ENCODE assay signal across 7 mouse cellular contexts in the genomic region with DNA sequence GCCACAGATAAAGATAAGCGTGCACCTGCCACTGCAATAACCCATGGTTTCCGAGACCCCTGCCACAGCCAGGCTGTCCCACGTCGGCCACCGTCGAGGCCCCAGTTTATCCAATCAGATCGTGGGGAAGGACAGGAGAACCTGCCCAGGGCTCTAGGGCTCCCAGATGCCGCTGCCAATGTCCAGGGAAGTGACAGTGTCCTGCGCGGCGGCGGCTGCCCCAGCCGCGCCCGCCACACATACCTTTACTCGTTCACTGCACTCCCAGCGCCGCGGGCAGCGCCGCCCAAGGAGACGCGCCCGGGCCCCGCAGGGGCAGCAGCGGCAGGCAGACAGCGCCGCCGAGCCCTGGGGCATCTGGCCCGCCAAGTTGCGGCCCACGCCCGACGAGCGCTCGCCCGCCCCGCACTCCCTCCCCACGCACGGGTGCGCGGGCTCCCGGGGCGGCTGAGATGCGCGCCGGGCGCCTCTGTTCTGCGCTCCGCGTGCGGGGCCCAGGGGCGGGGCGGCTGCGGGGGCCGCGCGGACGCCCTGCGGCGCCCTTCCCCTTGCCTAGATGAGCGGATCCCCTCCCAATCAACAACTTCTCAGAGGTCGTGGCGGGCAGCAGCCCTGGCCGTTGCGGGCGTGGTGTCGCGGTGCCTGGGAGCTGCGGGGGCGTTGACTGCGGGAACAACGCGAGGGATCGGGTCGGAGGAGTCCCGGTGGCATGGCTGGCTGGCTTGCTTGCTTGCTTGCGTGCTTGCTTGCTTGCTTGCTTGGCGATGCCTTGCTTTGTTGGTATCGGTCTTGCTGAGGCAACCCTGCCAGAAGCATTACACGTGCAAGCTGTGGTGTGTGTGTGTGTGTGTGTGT. TPM values are rescaled to one million over a fixed set of nuclear protein-coding genes. Genes with fewer than 3 reads are reported as not detected.
A peak's percentile ranks its signal among the peaks of the same experiment; 100 is the strongest.
DNase-seq lines count a peak whose midpoint lies in the region; ATAC-seq lines count a peak whose summit lies in the region.

A gene (minus strand): TSS at position 811 of the 855 bp plus-strand sequence.

- H3K4me1 ChIP-seq in brown adipose tissue, adult 24 weeks (ENCODE audit: control insufficient read depth, insufficient read depth, insufficient read length, low read length), result no peaks in the 10 kb centered on the region
- peaks cover 6% of the 10 kb centered on the region for H3K4me1 ChIP-seq in embryonic facial prominence, embryonic 10.5 days
- no peaks in the 10 kb centered on the region for H3K4me1 ChIP-seq in kidney, embryonic 14.5 days (ENCODE audit: control insufficient read depth, insufficient read depth, low read length)
- H3K4me1 ChIP-seq in limb, embryonic 11.5 days (ENCODE audit: control insufficient read depth, insufficient read depth, low read length), result no peaks in the 10 kb centered on the region
- 0 out of 2 replicates have a peak, but pooled peaks cover 10% of the 10 kb centered on the region for H3K4me1 ChIP-seq in neural tube, embryonic 13.5 days (replicated peaks)

- no peaks in the 10 kb centered on the region for H3K9me3 ChIP-seq in embryonic facial prominence, embryonic 10.5 days
- no peaks in the 10 kb centered on the region for H3K9me3 ChIP-seq in kidney, embryonic 14.5 days (ENCODE audit: control insufficient read depth, low read length)
- no peaks in the 10 kb centered on the region for H3K9me3 ChIP-seq in limb, embryonic 11.5 days (ENCODE audit: control insufficient read depth, low read length)
- no peaks in the 10 kb centered on the region for H3K9me3 ChIP-seq in neural tube, embryonic 13.5 days

- under 1% methylated on average over 81 of the region's 81 CpGs for WGBS in embryonic facial prominence, embryonic 10.5 days
- WGBS in kidney, embryonic 14.5 days, result 0% methylated on average over 45 of the region's 81 CpGs
- under 1% methylated on average over 69 of the region's 81 CpGs for WGBS in limb, embryonic 11.5 days
- under 1% methylated on average over 81 of the region's 81 CpGs for WGBS in neural tube, embryonic 13.5 days

- H3K36me3 ChIP-seq in embryonic facial prominence, embryonic 10.5 days (replicated peaks), result no peaks in the 10 kb centered on the region
- H3K36me3 ChIP-seq in kidney, embryonic 14.5 days (ENCODE audit: control insufficient read depth, insufficient read depth, low read length), result no peaks in the 10 kb centered on the region
- no peaks in the 10 kb centered on the region for H3K36me3 ChIP-seq in limb, embryonic 11.5 days (ENCODE audit: control insufficient read depth, insufficient read depth, low read length)
- no peaks in the 10 kb centered on the region for H3K36me3 ChIP-seq in neural tube, embryonic 13.5 days

- H3K9ac ChIP-seq in kidney, embryonic 14.5 days (ENCODE audit: low read depth, low read length), result peak within 1 kb of the TSS; percentile 69
- H3K9ac ChIP-seq in limb, embryonic 11.5 days (ENCODE audit: low read length), result peak within 1 kb of the TSS; percentile 67
- H3K9ac ChIP-seq in neural tube, embryonic 13.5 days, result peak within 1 kb of the TSS; percentile 95

- peak within 1 kb of the TSS; percentile 49 for H3K4me3 ChIP-seq in brown adipose tissue, adult 24 weeks (ENCODE audit: insufficient read depth, low read depth, low read length)
- H3K4me3 ChIP-seq in embryonic facial prominence, embryonic 10.5 days, result peak within 1 kb of the TSS; percentile 82
- peak within 1 kb of the TSS; percentile 71 for H3K4me3 ChIP-seq in kidney, embryonic 14.5 days (ENCODE audit: low read length)
- H3K4me3 ChIP-seq in limb, embryonic 11.5 days (ENCODE audit: low read depth, low read length), result peak within 1 kb of the TSS; percentile 65
- peak within 1 kb of the TSS; percentile 86 for H3K4me3 ChIP-seq in neural tube, embryonic 13.5 days

- H3K27me3 ChIP-seq in embryonic facial prominence, embryonic 10.5 days (replicated peaks; ENCODE audit: low read depth, poor library complexity, severe bottlenecking), result peaks cover 23% of the 10 kb centered on the region
- peaks cover 3% of the 10 kb centered on the region; the same call in 1 of the 2 replicates for H3K27me3 ChIP-seq in kidney, embryonic 14.5 days (ENCODE audit: control insufficient read depth, insufficient read depth, low read length)
- peaks cover 10% of the 10 kb centered on the region for H3K27me3 ChIP-seq in limb, embryonic 11.5 days (ENCODE audit: control insufficient read depth, insufficient read depth, low read length)
- no peaks in the 10 kb centered on the region for H3K27me3 ChIP-seq in neural tube, embryonic 13.5 days

- DNase-seq in embryonic facial prominence, embryonic 10.5 days (ENCODE audit: low spot score), result peak; percentile 84
- peak; percentile 7 to 33 for DNase-seq in heart, adult 18-20 months
- peak; percentile 74 for DNase-seq in limb, embryonic 11.5 days (ENCODE audit: low spot score)
- peak; percentile 13 for DNase-seq in urinary bladder, postnatal 25 days (ENCODE audit: low spot score)

- H3K4me2 ChIP-seq in kidney, embryonic 14.5 days (replicated peaks; ENCODE audit: low read depth, low read length), result peak within 1 kb of the TSS; percentile 96
- peak within 1 kb of the TSS; percentile 94 for H3K4me2 ChIP-seq in limb, embryonic 11.5 days (ENCODE audit: low read depth, severe bottlenecking)
- peak within 1 kb of the TSS; percentile 80 for H3K4me2 ChIP-seq in neural tube, embryonic 13.5 days

- H3K27ac ChIP-seq in brown adipose tissue, adult 24 weeks (replicated peaks; ENCODE audit: low read depth, low read length), result no peak within 1 kb of the TSS
- H3K27ac ChIP-seq in embryonic facial prominence, embryonic 10.5 days (replicated peaks), result peak within 1 kb of the TSS; percentile 81
- no peak within 1 kb of the TSS for H3K27ac ChIP-seq in kidney, embryonic 14.5 days (ENCODE audit: low read depth, low read length)
- H3K27ac ChIP-seq in limb, embryonic 11.5 days (replicated peaks; ENCODE audit: low read depth, low read length), result no peak within 1 kb of the TSS
- peak within 1 kb of the TSS; percentile 76 for H3K27ac ChIP-seq in neural tube, embryonic 13.5 days (replicated peaks)

- peak; percentile 79 for ATAC-seq in kidney, embryonic 14.5 days (ENCODE audit: low FRiP score, low TSS enrichment)
- ATAC-seq in limb, embryonic 11.5 days (ENCODE audit: insufficient number of reproducible peaks, low FRiP score, low TSS enrichment, low read depth), result peak; percentile 69
- ATAC-seq in neural tube, embryonic 13.5 days (ENCODE audit: low read depth), result peak; percentile 91

RNA-seq across cellular contexts. Expression of the gene that starts here (rescaled TPM):
- polyA plus RNA-seq in brown adipose tissue, adult 24 weeks (2012; ENCODE audit: insufficient read depth, insufficient read length, missing spikeins), result not detected in 2 replicates
- polyA plus RNA-seq in embryonic facial prominence, embryonic 10.5 days (2016; fragmentation: Nextera tagmentation; extraction: Ambion mirVana), result 0.36 TPM in 1 of 2 replicates, not detected in the other
- total RNA-seq in heart, adult 18-20 months (2021), result under 1 TPM in 1 of 2 experiments, not detected in 1; 0.79 TPM
- polyA plus RNA-seq in kidney, embryonic 14.5 days (2014; fragmentation: Nextera tagmentation; extraction: Ambion mirVana), result 0.59 and 0.79 TPM in 2 replicates
- polyA plus RNA-seq in limb, embryonic 11.5 days (2014; fragmentation: Nextera tagmentation; extraction: Ambion mirVana), result 0.20 TPM in 1 of 2 replicates, not detected in the other
- polyA plus RNA-seq in neural tube, embryonic 13.5 days (2015; fragmentation: Nextera tagmentation; extraction: Ambion mirVana), result 10.6 and 11.2 TPM in 2 replicates

Comparison
In these comparisons a context has a peak if more than half of its experiments do, and no peak if none do; other contexts are left out.
1. Peak in DNase-seq, H3K4me3 ChIP-seq and H3K27ac ChIP-seq in embryonic facial prominence, embryonic 10.5 days; RNA of the gene not detected or under 1 TPM.
2. Peak in DNase-seq in heart, adult 18-20 months; RNA of the gene not detected or under 1 TPM.
3. Peak in ATAC-seq, H3K4me3 ChIP-seq, H3K9ac ChIP-seq and H3K4me2 ChIP-seq in kidney, embryonic 14.5 days; RNA of the gene not detected or under 1 TPM.
4. Peak in DNase-seq, ATAC-seq, H3K4me3 ChIP-seq, H3K9ac ChIP-seq and H3K4me2 ChIP-seq in limb, embryonic 11.5 days; RNA of the gene not detected or under 1 TPM.
5. DNase-seq: peak in every context shown above with its lines; median percentile 84 in embryonic facial prominence, embryonic 10.5 days; 74 in limb, embryonic 11.5 days; 20 in heart, adult 18-20 months; 13 in urinary bladder, postnatal 25 days.